Mouse (Mus musculus): ENCODE measurements around the gene Snap91.

The Snap91 gene

DNA sequence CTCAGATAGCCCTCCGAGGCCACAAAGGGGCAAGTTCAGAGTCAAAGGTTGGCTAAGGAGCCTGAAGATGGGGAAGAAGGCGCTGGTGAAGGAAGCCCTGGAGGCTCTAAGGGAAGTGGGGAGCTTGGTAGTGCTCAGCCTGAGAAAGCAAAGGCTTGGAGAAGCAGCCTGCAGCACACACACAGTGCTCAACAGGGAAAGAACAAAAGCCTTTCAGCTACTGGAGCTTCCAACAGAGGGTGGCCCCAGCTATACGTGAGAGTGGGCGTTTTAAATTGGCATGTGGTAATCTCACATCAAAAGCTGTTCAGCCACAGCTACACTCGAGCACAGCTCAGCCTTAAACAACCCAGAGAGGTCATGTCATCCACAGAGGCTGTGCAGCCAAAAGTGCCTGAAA is 67.1 kb downstream of the Snap91 start:
- no peak for DNase-seq

DNA sequence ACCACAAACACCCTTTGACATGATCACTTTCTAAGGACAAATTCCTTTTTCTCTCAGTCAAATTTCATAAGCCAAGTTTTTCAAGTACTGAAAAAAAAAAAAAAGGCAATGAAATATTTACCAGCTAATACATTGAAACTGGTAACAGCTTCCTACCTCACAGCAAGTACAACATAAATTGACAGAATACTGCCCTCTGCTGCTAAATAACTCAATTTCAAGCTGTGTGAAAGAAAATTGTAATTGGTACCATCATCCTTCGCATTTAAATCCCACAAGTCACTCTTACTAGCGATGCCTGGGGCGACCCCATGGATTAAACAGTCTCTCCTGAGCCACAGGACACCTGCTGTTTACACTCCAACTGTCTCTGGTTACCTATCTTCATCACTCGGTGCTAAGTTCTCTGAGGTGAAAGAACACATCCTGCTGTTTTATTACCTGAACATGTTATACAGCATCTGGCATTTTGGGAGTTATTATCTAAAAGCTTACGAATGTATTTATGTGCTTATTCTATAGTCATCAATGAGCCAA is 69.7 kb downstream of the Snap91 start:
- no peak for DNase-seq

GRCm38 (mm10) chr9:86810213-86810612 is 70.2 kb downstream of the Snap91 start:
- DNase-seq: no peak

DNA sequence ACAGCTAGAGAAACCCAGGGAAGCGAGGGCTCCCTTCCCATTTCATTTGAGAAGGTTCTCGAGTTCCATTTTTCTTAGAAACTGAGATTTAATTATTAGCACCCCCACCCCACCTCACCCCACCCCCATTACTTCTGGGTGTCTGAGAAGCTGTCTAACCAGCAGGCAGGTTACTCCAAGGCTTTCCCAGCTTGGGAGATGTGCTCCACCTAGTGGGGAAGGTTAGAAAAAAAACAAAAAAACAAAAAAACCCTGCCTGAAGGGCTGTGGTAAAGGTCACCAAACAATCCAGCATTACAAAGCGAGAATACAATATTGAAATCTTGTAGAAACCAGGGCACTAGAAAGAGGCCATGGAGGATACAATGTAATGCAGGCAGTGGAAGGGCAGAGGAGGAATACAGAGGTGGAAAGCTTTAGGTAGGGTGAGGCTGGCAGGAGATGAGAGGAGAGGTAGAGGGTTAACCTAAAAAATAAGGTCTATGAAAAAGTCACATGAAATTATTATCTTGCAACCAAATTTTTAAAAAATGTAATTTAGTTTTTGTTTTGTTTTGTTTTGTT is 79.8 kb downstream of the Snap91 start:
- DNase-seq: peak; percentile 50

GRCm38 (mm10) chr9:86799099-86799498 is 81.4 kb downstream of the Snap91 start:
- no peak for DNase-seq

DNA sequence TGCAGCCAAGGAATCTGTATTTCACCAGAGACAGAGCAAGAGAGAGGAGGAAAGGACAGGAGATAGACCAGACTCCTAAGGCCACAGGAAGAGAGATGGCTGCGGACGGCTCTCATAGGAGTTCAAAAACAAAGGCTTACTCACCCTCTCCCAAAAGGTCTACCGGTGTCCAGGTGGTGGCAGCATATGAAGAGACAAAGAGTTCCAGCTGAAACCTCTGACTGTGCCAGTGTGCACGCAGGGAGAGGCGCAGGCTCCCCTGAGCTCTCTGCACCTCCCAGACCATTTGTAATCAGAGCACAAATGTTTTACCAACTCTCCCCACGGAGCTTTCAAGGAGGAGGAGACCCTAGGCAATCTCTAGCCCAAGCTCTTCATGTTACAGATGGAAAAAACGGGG is 81.8 kb downstream of the Snap91 start:
- DNase-seq: no peak

DNA sequence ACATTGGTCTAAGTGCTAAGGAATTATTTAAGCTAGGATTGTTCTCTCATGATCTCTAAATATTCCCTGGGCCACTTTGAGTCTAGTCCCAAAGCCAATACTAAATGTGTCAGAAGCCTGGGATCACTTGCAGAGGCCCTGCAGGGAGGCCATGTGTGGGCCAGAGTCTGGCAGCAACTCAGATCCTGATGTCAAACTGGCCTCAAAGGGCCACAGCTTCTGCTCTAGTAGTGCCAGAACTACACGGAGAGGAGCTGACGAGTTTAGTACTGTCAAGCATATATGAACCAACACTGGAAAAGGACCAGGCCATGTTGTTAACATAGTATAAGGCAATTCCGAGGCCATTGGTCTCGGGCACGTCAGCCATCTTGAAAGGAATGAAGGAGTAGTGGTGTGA is 82.3 kb downstream of the Snap91 start:
- no peak for DNase-seq

DNA sequence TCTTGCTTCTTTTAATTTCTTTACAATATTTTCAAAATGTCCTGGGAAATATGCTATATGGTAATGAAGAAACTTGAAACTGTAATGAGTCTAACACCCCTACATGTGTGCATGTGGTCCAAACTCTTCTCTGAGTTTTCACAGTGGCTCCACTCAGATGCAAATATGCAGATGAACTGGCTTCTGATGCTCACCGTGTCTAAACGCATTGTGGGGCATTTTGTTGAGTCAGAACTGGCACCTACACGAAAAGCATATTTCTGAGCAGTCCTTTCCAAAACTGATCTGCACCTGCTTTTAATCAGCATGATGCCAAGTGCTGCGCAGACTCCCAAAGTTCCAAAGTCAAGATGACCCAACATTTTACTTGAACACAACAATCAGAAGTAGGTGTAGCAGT is 82.9 kb downstream of the Snap91 start:
- no peak for DNase-seq

- DNase-seq: no peak
These were observed 85.2 kb downstream of the Snap91 start for GRCm38 (mm10) chr9:86795236-86795635.

DNA sequence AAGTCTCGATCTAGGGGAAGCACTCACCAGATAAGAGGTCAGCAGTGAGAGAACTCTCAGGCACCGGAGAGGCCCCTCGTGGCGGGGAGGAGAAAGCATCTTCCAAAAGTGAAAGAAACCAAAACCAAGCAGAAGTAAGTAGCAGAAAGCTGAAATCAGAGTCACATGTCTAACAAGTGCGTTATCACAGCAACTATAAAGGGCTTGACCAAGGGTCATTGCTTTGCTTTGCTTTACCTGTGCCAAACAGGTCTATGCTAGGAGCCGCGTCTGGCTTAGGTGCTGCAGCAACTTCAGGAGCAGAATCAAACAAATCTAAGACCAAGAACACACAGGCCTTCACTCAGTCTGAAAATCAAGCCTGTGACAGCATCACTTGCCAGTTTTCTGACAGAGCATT is 88.5 kb downstream of the Snap91 start:
- no peak for DNase-seq

GRCm38 (mm10) chr9:86789186-86789585 is 91.3 kb downstream of the Snap91 start:
- DNase-seq: no peak

GRCm38 (mm10) chr9:86782836-86783235 is 97.6 kb downstream of the Snap91 start:
- DNase-seq: no peak

DNA sequence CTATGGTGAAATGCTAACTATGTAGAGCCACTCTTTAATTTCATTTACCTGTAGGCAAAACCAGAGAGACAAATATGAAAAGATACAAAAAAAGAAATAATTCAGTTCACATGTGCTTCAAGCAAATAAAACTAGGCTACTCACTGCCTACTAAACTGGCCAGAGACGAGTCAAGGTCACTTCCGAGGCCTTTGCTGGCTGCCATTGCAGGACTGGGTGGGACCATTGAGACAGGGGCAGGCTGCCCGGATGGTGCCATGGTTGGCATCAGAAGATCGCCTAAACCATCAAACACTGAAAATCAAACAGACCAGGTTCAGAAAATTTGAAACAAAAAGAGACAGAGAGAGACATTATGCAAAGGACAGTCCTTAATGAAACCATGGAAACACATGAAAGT is 99.0 kb downstream of the Snap91 start:
- DNase-seq: no peak

GRCm38 (mm10) chr9:86778212-86778611 is 102.2 kb downstream of the Snap91 start:
- DNase-seq: no peak

GRCm38 (mm10) chr9:86777309-86777708 is 103.1 kb downstream of the Snap91 start:
- no peak for DNase-seq

GRCm38 (mm10) chr9:86775374-86775773 is 105.1 kb downstream of the Snap91 start:
- no peak for DNase-seq

GRCm38 (mm10) chr9:86773996-86774395 is 106.5 kb downstream of the Snap91 start:
- DNase-seq: no peak

- DNase-seq: no peak
These were observed 107.6 kb downstream of the Snap91 start for GRCm38 (mm10) chr9:86772897-86773296.

DNA sequence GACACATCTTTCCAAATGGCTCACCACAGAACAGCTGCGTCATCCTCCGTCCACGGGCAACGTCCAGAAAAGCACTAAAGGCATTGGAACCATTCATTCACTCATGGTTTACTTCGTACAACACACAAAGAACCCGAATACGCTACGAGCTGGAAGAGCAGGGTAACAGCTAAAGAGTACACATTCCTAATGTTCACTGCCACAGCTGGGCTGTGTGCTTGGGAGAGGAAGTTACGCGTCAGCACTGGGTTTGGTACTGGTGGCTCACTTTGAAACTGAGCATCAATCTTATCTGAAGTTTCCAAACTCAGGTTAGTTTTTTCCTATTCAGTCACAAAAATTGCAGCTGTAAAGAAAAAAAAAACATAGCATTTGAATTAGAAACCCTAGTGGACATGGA is 113.5 kb downstream of the Snap91 start:
- DNase-seq: no peak

- no peak for DNase-seq
These were observed 116.5 kb downstream of the Snap91 start for GRCm38 (mm10) chr9:86764002-86764401.

DNA sequence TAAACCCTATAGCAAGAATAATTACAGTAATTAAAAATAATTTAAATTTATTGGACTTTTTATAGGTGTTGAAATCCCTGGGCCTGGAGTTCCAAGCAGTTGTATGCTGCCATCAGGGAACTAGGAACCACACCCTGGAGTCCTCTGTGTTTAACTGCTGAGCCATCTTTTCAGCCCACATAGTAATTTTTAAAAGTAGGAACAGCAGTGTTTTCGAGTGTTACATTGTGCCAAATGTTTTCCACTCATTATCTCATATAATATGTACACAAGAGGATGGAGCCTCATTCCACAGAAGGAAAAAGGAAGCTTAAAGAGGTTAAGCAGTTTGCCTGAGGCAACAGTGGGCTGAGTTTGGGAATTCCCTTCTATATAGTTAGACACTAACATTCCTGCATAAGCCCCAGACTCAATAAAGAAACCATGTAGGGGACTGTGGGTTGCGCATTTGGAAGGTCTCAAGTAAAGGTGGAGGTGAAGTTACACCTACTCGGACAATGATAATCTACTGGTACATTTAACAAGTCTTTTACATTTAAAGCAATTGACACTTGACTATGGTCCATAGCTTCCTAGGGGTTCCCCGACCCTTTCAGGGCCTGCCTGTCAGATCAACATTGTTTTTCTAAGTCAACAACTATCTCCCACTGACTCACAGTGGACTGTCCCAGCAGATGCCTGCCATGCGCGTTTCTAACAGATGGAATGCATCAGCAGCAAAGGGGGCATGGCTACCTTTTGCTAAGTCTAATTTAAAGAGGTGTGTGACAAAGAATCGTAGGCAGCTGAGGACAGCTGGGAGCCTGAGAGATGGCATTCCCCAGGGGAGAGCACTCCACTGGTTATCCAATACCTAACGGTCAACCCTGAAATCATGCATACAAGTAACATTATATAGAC is 117.7 kb downstream of the Snap91 start:
- no peak for DNase-seq

GRCm38 (mm10) chr9:86745926-86746581 is 134.4 kb downstream of the Snap91 start:
- DNase-seq: peak; percentile 84

- no peak for DNase-seq
These were observed 136.4 kb downstream of the Snap91 start for GRCm38 (mm10) chr9:86744041-86744440.

All from lung, postnatal 10 days (tissue).